Mouse (Mus musculus) ES-Bruce4 (cell line): ENCODE data around the gene Bspry.

Experiments used
- CTCF ChIP-seq: IDR thresholded peaks from one replicate; pipeline ENCODE4 v1.8.1; 2011; ENCODE audit warnings: low read depth, low read length
- EP300 ChIP-seq: IDR thresholded peaks from 2 replicates; pipeline ENCODE4 v1.6.1; 2011; ENCODE audit warnings: low read depth, low read length; ENCODE audit not compliant: insufficient read depth
- POLR2A ChIP-seq: IDR thresholded peaks from one replicate; pipeline ENCODE4 v1.8.1; 2011; ENCODE audit warnings: low read length; ENCODE audit not compliant: insufficient read depth

DNA sequence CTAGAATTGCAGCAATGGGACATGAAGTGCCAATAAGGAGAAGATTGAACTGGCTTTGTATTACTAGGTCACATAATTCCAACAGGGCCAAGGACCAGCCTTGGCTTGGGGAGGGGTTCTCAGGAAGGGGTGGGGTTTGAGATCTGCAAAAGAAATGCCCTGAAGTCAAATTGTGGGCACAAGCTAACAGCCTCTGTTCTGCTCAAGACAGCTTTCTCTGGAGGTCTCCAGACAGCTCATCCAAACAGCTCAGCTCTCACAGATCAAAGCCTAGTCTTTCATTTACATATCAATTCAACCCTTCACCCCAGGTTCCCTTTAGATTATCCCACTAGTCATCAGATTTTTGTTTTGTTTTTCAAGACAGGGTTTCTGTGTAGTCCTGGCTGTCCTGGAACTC, 64.9 kb downstream of the Bspry start:
- TF ChIP-seq CTCF = no peak
- no peak for TF ChIP-seq POLR2A
- no peak for TF ChIP-seq EP300
